Mouse (Mus musculus) fat pad, adult 2 months (tissue): ENCODE data around the gene Tex36.
A peak's percentile ranks its signal among the peaks of the same experiment; 100 is the strongest.

Source experiments
- DNase-seq: peaks from one replicate; pipeline ENCODE4 v3.0.0-alpha.2; 2011; ENCODE audit warnings: low read depth, low spot score; ENCODE audit errors: extremely low read depth

The Tex36 gene

DNA sequence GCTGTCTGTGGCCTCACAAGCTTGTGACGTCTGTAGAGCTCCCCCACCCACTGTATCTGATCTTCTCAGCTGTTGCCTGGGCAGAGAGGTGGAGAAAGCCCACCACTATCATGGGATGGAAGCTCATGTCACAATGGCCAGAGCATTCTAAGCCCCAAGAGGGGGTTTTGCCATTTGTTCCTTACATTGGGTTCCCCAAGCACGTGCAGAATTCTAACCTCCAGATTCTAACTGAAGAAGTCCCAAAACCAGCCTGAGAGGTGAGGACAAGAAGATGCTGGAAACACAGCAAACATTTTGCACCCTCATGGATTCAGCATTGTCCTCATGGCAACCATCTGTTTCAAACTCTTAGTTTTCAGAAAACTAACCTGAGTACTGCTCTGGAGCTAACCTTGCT is at the start of gene Tex36:
Gene Tex36 (minus strand): TSS at position 101 of the 400 bp plus-strand sequence.
- DNase-seq = no peak

- no peak for DNase-seq
Measured at GRCm38 (mm10) chr7:133645716-133646115, 43.8 kb upstream of the Tex36 start.

DNA sequence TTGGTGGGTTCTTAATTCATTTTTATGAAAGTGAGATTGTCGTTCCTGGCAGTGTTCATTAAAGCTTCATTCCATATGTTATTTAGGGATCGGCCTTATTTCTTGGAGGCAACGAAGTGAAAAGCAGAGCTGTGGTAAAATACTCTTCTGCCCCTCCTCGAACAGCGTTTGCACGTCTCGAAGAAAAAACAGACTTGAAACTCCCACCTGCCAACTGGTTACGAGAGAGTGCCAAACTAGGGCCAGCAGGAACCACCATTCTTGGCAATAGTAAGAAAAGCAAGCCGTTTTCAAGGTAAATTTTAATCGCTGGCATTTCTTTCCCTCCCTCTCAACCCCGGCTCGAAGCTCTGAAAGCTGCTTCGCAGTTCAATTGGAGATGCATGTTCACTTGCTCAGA is 36.9 kb upstream of the Tex36 start:
- no peak for DNase-seq

GRCm38 (mm10) chr7:133638306-133638705 is 36.3 kb upstream of the Tex36 start:
- DNase-seq = no peak

GRCm38 (mm10) chr7:133637361-133638305 is 35.7 kb upstream of the Tex36 start, which contains the start of gene Edrf1:
Edrf1 (plus strand) TSS chr7:133637543.
- DNase-seq = peak; percentile 83

- no peak for DNase-seq
Measured at GRCm38 (mm10) chr7:133636738-133637352, 34.9 kb upstream of the Tex36 start.

GRCm38 (mm10) chr7:133634932-133635650 is 33.1 kb upstream of the Tex36 start:
- DNase-seq = no peak

DNA sequence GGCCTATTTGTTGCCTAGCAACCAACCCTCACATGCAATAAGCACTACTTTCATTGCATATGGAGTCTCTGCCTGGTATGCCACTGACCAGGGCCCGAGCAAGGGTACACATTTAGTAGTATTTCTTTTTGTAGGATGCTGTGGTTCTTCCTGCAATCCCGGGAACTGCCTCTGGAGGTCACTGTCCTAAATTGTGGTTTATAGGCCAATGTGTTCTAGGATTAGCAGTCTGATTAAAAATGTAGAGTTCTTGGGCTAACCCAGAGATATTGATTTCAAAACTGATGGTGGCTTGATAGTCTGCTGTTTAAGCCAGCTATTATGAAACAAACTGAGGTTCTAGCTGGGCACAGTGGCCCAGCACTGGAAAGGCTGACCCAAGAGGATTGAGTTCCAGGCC is 30.5 kb upstream of the Tex36 start:
- DNase-seq = no peak

DNA sequence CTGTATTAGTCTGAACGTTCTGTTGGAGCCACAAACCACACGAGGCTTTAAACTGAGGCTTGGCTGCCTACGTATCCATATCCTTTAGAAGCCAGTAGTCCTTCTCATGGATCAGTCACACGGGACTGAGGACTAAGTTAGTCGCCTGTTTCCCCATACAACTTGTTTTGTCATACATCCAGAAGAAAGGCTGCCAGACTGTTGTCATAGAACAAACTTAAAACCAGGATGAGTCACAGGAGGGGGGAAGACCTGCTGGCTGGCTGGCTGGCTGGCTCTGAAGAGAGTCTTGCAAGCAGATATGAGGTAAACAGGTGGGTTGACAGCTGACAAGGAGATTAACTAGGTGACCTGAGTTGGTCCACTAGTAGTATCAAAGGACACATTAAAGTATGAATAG is 28.9 kb upstream of the Tex36 start:
- DNase-seq = no peak

GRCm38 (mm10) chr7:133627184-133627936 is 25.4 kb upstream of the Tex36 start:
- DNase-seq = no peak

DNA sequence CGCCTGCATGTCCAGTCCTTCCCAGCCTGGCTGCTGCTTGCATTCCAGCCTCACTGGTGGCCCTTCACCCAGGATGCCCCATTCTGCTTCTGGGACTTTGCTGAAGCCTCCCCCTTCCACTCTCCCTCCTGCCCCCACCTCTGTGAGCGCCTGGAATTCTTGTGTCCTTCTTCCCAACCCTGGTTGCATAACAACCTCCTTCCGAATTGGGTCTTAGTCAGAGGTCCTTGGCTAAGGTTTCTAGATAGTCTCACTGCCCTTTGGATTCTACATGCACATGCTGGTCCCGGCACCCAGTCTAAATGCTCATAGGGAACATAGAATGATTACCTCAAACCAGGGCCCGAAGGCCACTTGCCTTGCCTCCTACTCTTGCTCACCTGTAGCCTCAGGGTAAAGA is 21.3 kb upstream of the Tex36 start:
- no peak for DNase-seq

GRCm38 (mm10) chr7:133620721-133621120 is 18.8 kb upstream of the Tex36 start:
- no peak for DNase-seq

GRCm38 (mm10) chr7:133612981-133613380 is 11.0 kb upstream of the Tex36 start:
- DNase-seq = no peak

GRCm38 (mm10) chr7:133609585-133609984 is 7.6 kb upstream of the Tex36 start:
- DNase-seq = no peak

GRCm38 (mm10) chr7:133608631-133609340 is 6.8 kb upstream of the Tex36 start:
- no peak for DNase-seq

GRCm38 (mm10) chr7:133607883-133608575 is 6.1 kb upstream of the Tex36 start:
- no peak for DNase-seq

GRCm38 (mm10) chr7:133607331-133607730 is 5.4 kb upstream of the Tex36 start:
- no peak for DNase-seq

GRCm38 (mm10) chr7:133604427-133605081 is 2.6 kb upstream of the Tex36 start:
- no peak for DNase-seq

DNA sequence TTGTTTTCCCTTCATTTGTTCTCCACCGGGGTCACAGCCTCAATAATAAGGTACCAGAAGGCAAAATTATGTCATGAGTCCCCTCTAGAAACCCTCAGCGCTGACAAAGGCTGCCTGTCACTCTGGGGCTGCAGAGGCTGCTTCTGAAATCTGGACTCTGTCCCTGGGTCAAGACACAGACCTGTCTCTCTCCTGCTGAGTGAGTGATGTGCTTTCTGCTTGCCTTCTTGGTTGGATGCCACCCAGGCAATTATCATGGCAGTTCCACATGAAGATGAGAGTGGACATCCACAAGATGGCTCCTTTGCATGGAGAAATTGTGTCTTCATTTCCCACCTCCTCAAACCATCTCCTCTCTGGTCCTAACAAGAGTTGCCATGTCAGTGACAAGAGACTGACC is 1.2 kb upstream of the Tex36 start:
- no peak for DNase-seq
